Mouse (Mus musculus) lung, adult 2 months (tissue): ENCODE data around the gene Cnn1.

Source experiments
- CTCF ChIP-seq: fragments of 200-500 bp; IDR thresholded peaks from 2 replicates; pipeline ENCODE4 v1.5.1; 2011; ENCODE audit warnings: mild to moderate bottlenecking, low read length, control low read depth; ENCODE audit not compliant: insufficient read depth
- POLR2A ChIP-seq: fragments of 200-500 bp; IDR thresholded peaks from 2 replicates; pipeline ENCODE4 v1.6.1; 2011; ENCODE audit warnings: low read depth, mild to moderate bottlenecking, control low read depth, low read length, borderline replicate concordance; ENCODE audit errors: extremely low read depth

DNA sequence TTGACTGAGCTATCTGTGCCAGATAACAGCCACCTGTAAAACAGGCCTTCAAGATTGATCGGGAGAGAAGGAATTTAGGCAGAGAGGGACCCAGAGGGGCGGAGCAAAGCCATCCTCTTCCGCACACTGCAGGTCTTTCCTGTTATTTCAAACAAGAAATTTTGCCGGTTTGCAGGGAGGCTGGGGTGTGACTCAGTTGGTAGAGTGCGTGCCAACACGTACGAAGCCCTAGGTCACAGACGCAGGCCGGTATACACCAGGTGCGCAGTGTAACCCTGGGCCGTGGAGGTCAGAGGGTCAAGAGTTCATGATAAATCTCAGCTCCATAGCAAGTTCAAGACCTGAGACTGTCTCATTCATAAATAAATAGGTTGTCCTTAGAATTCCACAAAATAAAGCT is 33.2 kb downstream of the Cnn1 start:
- TF ChIP-seq CTCF (no peak), POLR2A (no peak)
